Mouse (Mus musculus): ENCODE measurements at regions not wholly inside any gene's neighbourhood (a gene's known extent, or its start where the extent isn't known, plus 50 kb on each side); places are given as distances from the start of the nearest gene placed in this dataset.

DNA sequence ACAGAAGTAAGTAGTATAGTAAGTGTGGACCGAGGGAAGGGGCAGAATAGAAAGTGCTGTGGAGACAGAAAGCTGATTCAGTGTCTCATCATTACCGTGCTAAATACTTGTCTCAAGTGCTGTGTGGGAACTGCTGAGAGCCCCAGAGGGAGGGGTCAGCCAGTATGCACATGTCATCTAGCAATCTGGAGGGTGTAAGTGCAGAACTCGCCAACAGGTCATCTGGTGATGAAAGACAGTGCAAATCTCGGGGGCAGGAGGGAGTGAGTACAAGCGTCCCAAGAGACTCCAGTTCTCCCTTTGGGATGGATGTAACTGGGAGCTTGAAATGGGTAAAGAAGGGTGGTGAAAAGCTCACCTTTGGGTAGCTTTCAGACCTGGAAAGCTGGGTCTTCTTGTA is 535.7 kb downstream of the Bcl11a start:
- no peaks in the 10 kb centered on the region for H3K27me3 ChIP-seq
- H3K9ac ChIP-seq: no peak overlapping the region
- no peaks in the 10 kb centered on the region for H3K36me3 ChIP-seq (replicated peaks)
- no peak overlapping the region for H3K4me3 ChIP-seq (replicated peaks)
- H3K4me2 ChIP-seq: no peak overlapping the region
- WGBS (ENCODE audit: insufficient replicate concordance): 50% methylated on average over 5 of the region's 5 CpGs
- ATAC-seq (ENCODE audit: insufficient read depth): no peak
- no peaks in the 10 kb centered on the region for H3K4me1 ChIP-seq (replicated peaks)
- H3K27ac ChIP-seq (replicated peaks): no peak overlapping the region
- H3K9me3 ChIP-seq (replicated peaks): no peaks in the 10 kb centered on the region

- Histone ChIP-seq H3K27me3 (no peaks in the 10 kb centered on the region), H3K4me2 (no peak overlapping the region), H3K9me3 (replicated peaks) (no peaks in the 10 kb centered on the region), H3K4me3 (replicated peaks) (no peak overlapping the region), H3K27ac (replicated peaks) (no peak overlapping the region), H3K4me1 (replicated peaks) (no peaks in the 10 kb centered on the region), H3K36me3 (replicated peaks) (no peaks in the 10 kb centered on the region), H3K9ac (no peak overlapping the region)
- ATAC-seq (ENCODE audit: insufficient read depth): no peak
- WGBS (ENCODE audit: insufficient replicate concordance): 51% methylated on average over 1 of the region's 1 CpGs
These were observed 537.6 kb downstream of the Bcl11a start for GRCm38 (mm10) chr11:24615436-24615835.

DNA sequence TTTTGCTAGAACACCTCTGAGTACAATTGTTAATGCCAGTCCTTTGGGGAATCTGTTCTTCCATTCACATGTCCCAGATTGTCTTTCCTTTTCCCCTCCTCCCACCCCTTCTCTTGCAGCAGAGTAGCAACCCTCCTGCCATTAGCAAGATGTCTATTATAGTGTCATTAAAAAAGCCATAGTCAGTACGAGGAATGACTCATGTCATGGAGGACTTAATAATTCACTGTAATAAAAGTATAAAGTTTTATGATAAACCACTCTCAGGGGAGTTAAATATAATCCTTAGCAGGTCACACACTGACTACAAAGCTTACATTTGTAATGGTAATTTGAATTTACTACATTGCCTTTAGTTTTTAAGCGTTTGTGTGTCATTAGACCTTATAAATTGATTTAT is 540.7 kb downstream of the Bcl11a start:
- ATAC-seq (ENCODE audit: insufficient read depth): no peak

GRCm38 (mm10) chr11:24619021-24619420 is 541.2 kb downstream of the Bcl11a start:
- no peak overlapping the region for H3K4me3 ChIP-seq (replicated peaks)
- ATAC-seq (ENCODE audit: insufficient read depth): no peak
- H3K9ac ChIP-seq: no peak overlapping the region
- H3K9me3 ChIP-seq (replicated peaks): no peaks in the 10 kb centered on the region
- 57% methylated on average over 4 of the region's 4 CpGs for WGBS (ENCODE audit: insufficient replicate concordance)
- no peak overlapping the region for H3K4me2 ChIP-seq
- H3K27me3 ChIP-seq: no peaks in the 10 kb centered on the region
- no peaks in the 10 kb centered on the region for H3K36me3 ChIP-seq (replicated peaks)
- H3K27ac ChIP-seq (replicated peaks): no peak overlapping the region
- no peaks in the 10 kb centered on the region for H3K4me1 ChIP-seq (replicated peaks)

More for the DNA sequence above, 540.7 kb downstream of the Bcl11a start:
- Histone ChIP-seq H3K4me1 (replicated peaks) (no peaks in the 10 kb centered on the region), H3K9me3 (replicated peaks) (no peaks in the 10 kb centered on the region), H3K27ac (replicated peaks) (no peak overlapping the region), H3K4me3 (replicated peaks) (no peak overlapping the region), H3K4me2 (no peak overlapping the region), H3K9ac (no peak overlapping the region), H3K36me3 (replicated peaks) (no peaks in the 10 kb centered on the region), H3K27me3 (no peaks in the 10 kb centered on the region)
- WGBS (ENCODE audit: insufficient replicate concordance): 53% methylated on average over 2 of the region's 2 CpGs

DNA sequence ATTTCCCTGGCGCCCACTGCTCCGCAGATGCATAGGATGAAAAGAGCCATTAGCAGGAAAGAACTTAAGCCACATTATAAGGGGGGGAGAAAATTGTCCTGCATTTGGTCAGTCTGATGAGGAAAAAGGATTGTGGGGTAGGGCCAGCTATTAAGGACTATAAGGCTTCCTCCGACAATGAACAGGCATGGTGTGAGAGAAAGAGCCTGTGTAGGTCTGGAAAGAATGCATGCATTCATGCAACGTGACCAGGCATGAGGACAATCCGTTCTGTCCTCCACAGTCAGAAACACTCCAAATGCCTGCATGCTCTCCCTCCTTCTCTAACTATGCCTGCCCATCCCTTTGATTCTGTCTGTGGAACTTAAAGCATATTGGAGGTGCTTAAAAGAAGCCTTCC is 550.8 kb downstream of the Bcl11a start:
- 60% methylated on average over 5 of the region's 5 CpGs for WGBS (ENCODE audit: insufficient replicate concordance)
- ATAC-seq (ENCODE audit: insufficient read depth): no peak
- Histone ChIP-seq H3K9me3 (replicated peaks) (no peaks in the 10 kb centered on the region), H3K27ac (replicated peaks) (no peak overlapping the region), H3K9ac (no peak overlapping the region), H3K36me3 (replicated peaks) (no peaks in the 10 kb centered on the region), H3K27me3 (no peaks in the 10 kb centered on the region), H3K4me1 (replicated peaks) (no peaks in the 10 kb centered on the region), H3K4me2 (no peak overlapping the region), H3K4me3 (replicated peaks) (no peak overlapping the region)

- H3K4me1 ChIP-seq (replicated peaks): no peaks in the 10 kb centered on the region
- 29% methylated on average over 4 of the region's 4 CpGs for WGBS (ENCODE audit: insufficient replicate concordance)
- no peak overlapping the region for H3K4me2 ChIP-seq
- no peaks in the 10 kb centered on the region for H3K9me3 ChIP-seq (replicated peaks)
- H3K9ac ChIP-seq: no peak overlapping the region
- H3K4me3 ChIP-seq (replicated peaks): no peak overlapping the region
- no peaks in the 10 kb centered on the region for H3K36me3 ChIP-seq (replicated peaks)
- no peak for ATAC-seq (ENCODE audit: insufficient read depth)
- no peak overlapping the region for H3K27ac ChIP-seq (replicated peaks)
- H3K27me3 ChIP-seq: no peaks in the 10 kb centered on the region
These were observed 551.6 kb downstream of the Bcl11a start for GRCm38 (mm10) chr11:24629431-24629830.

- H3K4me2 ChIP-seq: no peak overlapping the region
- no peaks in the 10 kb centered on the region for H3K27me3 ChIP-seq
- H3K27ac ChIP-seq (replicated peaks): no peak overlapping the region
- H3K4me3 ChIP-seq (replicated peaks): no peak overlapping the region
- ATAC-seq (ENCODE audit: insufficient read depth): no peak
- H3K4me1 ChIP-seq (replicated peaks): no peaks in the 10 kb centered on the region
- WGBS (ENCODE audit: insufficient replicate concordance): 11% methylated on average over 1 of the region's 1 CpGs
- H3K36me3 ChIP-seq (replicated peaks): no peaks in the 10 kb centered on the region
- H3K9me3 ChIP-seq (replicated peaks): no peaks in the 10 kb centered on the region
- no peak overlapping the region for H3K9ac ChIP-seq
These were observed 552.6 kb downstream of the Bcl11a start for GRCm38 (mm10) chr11:24630403-24630900.

- Histone ChIP-seq H3K4me3 (replicated peaks) (no peak overlapping the region), H3K27ac (replicated peaks) (no peak overlapping the region), H3K9ac (no peak overlapping the region), H3K27me3 (no peaks in the 10 kb centered on the region), H3K9me3 (replicated peaks) (no peaks in the 10 kb centered on the region), H3K4me1 (replicated peaks) (no peaks in the 10 kb centered on the region), H3K36me3 (replicated peaks) (no peaks in the 10 kb centered on the region), H3K4me2 (no peak overlapping the region)
- 74% methylated on average over 2 of the region's 2 CpGs for WGBS (ENCODE audit: insufficient replicate concordance)
- no peak for ATAC-seq (ENCODE audit: insufficient read depth)
These were observed 553.8 kb downstream of the Bcl11a start for GRCm38 (mm10) chr11:24631651-24632050.

DNA sequence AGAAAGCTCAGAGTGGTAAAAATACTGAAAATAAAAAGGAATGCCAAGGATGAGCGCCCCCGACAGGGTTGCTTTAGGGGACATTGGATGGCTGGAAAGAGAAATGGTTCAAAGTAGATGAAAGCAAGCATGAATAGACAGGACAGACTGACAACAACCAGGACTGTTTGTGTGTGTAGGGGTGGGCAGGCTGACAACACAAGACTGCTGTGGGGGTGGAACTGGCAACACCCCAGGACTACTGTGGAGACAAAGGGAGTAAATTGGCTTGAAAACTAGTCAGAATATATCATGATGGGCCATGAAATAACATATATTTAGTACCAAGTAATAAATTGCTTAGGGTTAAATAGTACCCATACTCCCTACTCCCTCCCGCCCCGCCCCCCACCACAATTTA is 558.9 kb downstream of the Bcl11a start:
- no peak for ATAC-seq (ENCODE audit: insufficient read depth)
- no peaks in the 10 kb centered on the region for H3K27me3 ChIP-seq
- no peak overlapping the region for H3K4me2 ChIP-seq
- H3K9me3 ChIP-seq (replicated peaks): no peaks in the 10 kb centered on the region
- H3K36me3 ChIP-seq (replicated peaks): no peaks in the 10 kb centered on the region
- WGBS (ENCODE audit: insufficient replicate concordance): 71% methylated on average over 4 of the region's 4 CpGs
- H3K4me1 ChIP-seq (replicated peaks): no peaks in the 10 kb centered on the region
- no peak overlapping the region for H3K9ac ChIP-seq
- no peak overlapping the region for H3K4me3 ChIP-seq (replicated peaks)
- no peak overlapping the region for H3K27ac ChIP-seq (replicated peaks)

- Histone ChIP-seq H3K27me3 (no peaks in the 10 kb centered on the region), H3K36me3 (replicated peaks) (no peaks in the 10 kb centered on the region), H3K9ac (no peak overlapping the region), H3K4me3 (replicated peaks) (no peak overlapping the region), H3K27ac (replicated peaks) (no peak overlapping the region), H3K4me1 (replicated peaks) (no peaks in the 10 kb centered on the region), H3K9me3 (replicated peaks) (no peaks in the 10 kb centered on the region), H3K4me2 (no peak overlapping the region)
- WGBS (ENCODE audit: insufficient replicate concordance): 57% methylated on average over 11 of the region's 11 CpGs
- ATAC-seq (ENCODE audit: insufficient read depth): no peak
These were observed 565.7 kb downstream of the Bcl11a start for GRCm38 (mm10) chr11:24643439-24644109.

GRCm38 (mm10) chr11:24652852-24653251 is 575.0 kb downstream of the Bcl11a start:
- ATAC-seq (ENCODE audit: insufficient read depth): no peak
- H3K9ac ChIP-seq: no peak overlapping the region
- no peaks in the 10 kb centered on the region for H3K36me3 ChIP-seq (replicated peaks)
- no peaks in the 10 kb centered on the region for H3K4me1 ChIP-seq (replicated peaks)
- H3K27ac ChIP-seq (replicated peaks): no peak overlapping the region
- H3K4me3 ChIP-seq (replicated peaks): no peak overlapping the region
- 36% methylated on average over 3 of the region's 3 CpGs for WGBS (ENCODE audit: insufficient replicate concordance)
- no peak overlapping the region for H3K4me2 ChIP-seq
- no peaks in the 10 kb centered on the region for H3K9me3 ChIP-seq (replicated peaks)
- no peaks in the 10 kb centered on the region for H3K27me3 ChIP-seq

GRCm38 (mm10) chr11:24664082-24664481 is 586.2 kb downstream of the Bcl11a start:
- 78% methylated on average over 4 of the region's 4 CpGs for WGBS (ENCODE audit: insufficient replicate concordance)
- H3K36me3 ChIP-seq (replicated peaks): no peaks in the 10 kb centered on the region
- no peak overlapping the region for H3K9ac ChIP-seq
- no peaks in the 10 kb centered on the region for H3K9me3 ChIP-seq (replicated peaks)
- no peaks in the 10 kb centered on the region for H3K27me3 ChIP-seq
- H3K4me2 ChIP-seq: no peak overlapping the region
- no peak overlapping the region for H3K4me3 ChIP-seq (replicated peaks)
- ATAC-seq (ENCODE audit: insufficient read depth): no peak
- H3K4me1 ChIP-seq (replicated peaks): no peaks in the 10 kb centered on the region
- no peak overlapping the region for H3K27ac ChIP-seq (replicated peaks)

Data from liver, embryonic 15.5 days (tissue).